7 mouse cellular contexts compared by ENCODE assay signal in genomic region chr13:82059498-82059897, GRCm38 (mm10).
DNase-seq lines count a peak whose midpoint lies in the region; ATAC-seq lines count a peak whose summit lies in the region.

No protein-coding gene starts in this region.

- no peak overlapping the region for H3K4me2 ChIP-seq in embryonic facial prominence, embryonic 14.5 days (ENCODE audit: low read depth, low read length)
- no peak overlapping the region for H3K4me2 ChIP-seq in limb, embryonic 13.5 days (replicated peaks)

- ATAC-seq in embryonic facial prominence, embryonic 14.5 days (ENCODE audit: low read depth) = peak; percentile 60; the same call in 1 of the 2 replicates
- ATAC-seq in limb, embryonic 13.5 days (ENCODE audit: low FRiP score, low read depth) = 0 out of 2 replicates have a peak, but pooled peaks have one; percentile 44

- DNase-seq in right cerebral cortex, postnatal 4 days = peak; percentile 53
- DNase-seq in right cerebral cortex, adult 18-20 months = no peak
- DNase-seq in embryonic facial prominence, embryonic 14.5 days (ENCODE audit: low spot score) = peak; percentile 81
- peak; percentile 48 to 65 for DNase-seq in heart, postnatal 14 days
- peak; percentile 94 for DNase-seq in retina, postnatal 1 day
- DNase-seq in thymus, postnatal 25 days = no peak

- H3K27me3 ChIP-seq in embryonic facial prominence, embryonic 14.5 days (replicated peaks; ENCODE audit: control insufficient read depth, insufficient read depth, low read length) = no peaks in the 10 kb centered on the region
- H3K27me3 ChIP-seq in limb, embryonic 13.5 days = no peaks in the 10 kb centered on the region

- no peak overlapping the region for H3K9ac ChIP-seq in embryonic facial prominence, embryonic 14.5 days (ENCODE audit: low read depth, low read length)
- H3K9ac ChIP-seq in limb, embryonic 13.5 days = no peak overlapping the region

- H3K9me3 ChIP-seq in embryonic facial prominence, embryonic 14.5 days (ENCODE audit: control insufficient read depth, low read length) = no peaks in the 10 kb centered on the region
- no peaks in the 10 kb centered on the region for H3K9me3 ChIP-seq in limb, embryonic 13.5 days

- peak overlapping the region; percentile 1; the same call in 1 of the 2 replicates for H3K27ac ChIP-seq in embryonic facial prominence, embryonic 14.5 days (replicated peaks; ENCODE audit: low read depth, low read length)
- no peak overlapping the region for H3K27ac ChIP-seq in limb, embryonic 13.5 days

- peaks cover 22% of the 10 kb centered on the region for H3K4me1 ChIP-seq in embryonic facial prominence, embryonic 14.5 days (ENCODE audit: control insufficient read depth, insufficient read depth, low read length)
- peaks cover 21% of the 10 kb centered on the region for H3K4me1 ChIP-seq in limb, embryonic 13.5 days

- intact Hi-C loops in heart, postnatal 14 days (cut with DNase I) = loop anchor here (10.0 kb wide), 1 partner anchor 1105 kb away; no protein-coding TSS in a partner anchor

- no peak overlapping the region for H3K4me3 ChIP-seq in embryonic facial prominence, embryonic 14.5 days (ENCODE audit: low read depth, low read length)
- H3K4me3 ChIP-seq in limb, embryonic 13.5 days = no peak overlapping the region

- 8% methylated on average over 5 of the region's 5 CpGs for WGBS in embryonic facial prominence, embryonic 14.5 days
- 13% methylated on average over 5 of the region's 5 CpGs for WGBS in limb, embryonic 13.5 days

- no peaks in the 10 kb centered on the region for H3K36me3 ChIP-seq in embryonic facial prominence, embryonic 14.5 days (ENCODE audit: control insufficient read depth, insufficient read depth, low read length)
- no peaks in the 10 kb centered on the region for H3K36me3 ChIP-seq in limb, embryonic 13.5 days

Comparison
In these comparisons a context has a peak if more than half of its experiments do, and no peak if none do; other contexts are left out.
1. DNase-seq: peak in right cerebral cortex, postnatal 4 days (single experiment), embryonic facial prominence, embryonic 14.5 days (single experiment), heart, postnatal 14 days (2 of 2) and retina, postnatal 1 day (single experiment); none in right cerebral cortex, adult 18-20 months (single experiment) and thymus, postnatal 25 days (single experiment).